Mouse (Mus musculus) adrenal gland (tissue): Measurements from ENCODE around the gene Cabp1.

Experiments used
- intact Hi-C: fragments of 180-260 bp; cut with DNase I; formaldehyde crosslinking; loops from one replicate; pipeline ENCODE4 v1.15.1; 2025

The Cabp1 gene

DNA sequence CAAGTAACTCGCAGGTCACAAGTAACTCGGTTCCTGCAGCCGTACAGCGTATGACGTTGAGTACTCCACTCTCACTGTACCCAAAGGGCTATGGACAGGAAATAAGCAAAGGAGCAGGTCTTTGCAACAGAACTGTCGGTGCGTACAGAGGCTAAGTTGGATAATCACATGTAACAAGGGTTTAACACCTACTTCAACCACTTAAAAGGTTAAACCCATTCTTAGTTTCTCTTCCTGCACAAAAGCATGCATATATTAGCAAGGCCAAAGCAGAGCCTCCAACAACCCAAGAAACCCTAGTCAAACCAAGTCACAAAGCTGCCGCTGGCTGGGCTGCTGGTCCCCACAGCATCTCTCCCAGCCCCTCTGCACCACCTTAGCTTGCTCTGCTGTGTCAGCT lies 61.7 kb downstream of the Cabp1 start:
- intact Hi-C loops, result no loop called here

DNA sequence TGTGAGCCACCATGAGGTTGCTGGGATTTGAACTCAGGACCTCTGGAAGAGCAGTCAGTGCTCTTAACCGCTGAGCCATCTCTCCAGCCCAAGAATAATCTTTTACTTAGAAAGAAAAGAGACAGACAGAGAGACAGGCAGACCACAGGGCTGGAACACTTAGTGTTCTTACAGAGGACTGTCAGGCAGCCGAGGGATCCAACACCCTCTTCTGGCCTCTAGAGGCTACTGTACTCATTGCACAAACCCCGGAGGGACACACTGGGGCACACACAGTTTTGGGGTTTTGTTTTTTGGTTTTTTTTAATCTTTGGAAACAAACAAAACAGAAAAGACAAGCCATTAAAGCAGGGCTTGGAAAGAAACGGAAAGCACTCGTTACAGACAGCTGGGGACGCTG lies 64.9 kb downstream of the Cabp1 start:
- intact Hi-C loops, result loop anchor here (5.0 kb wide), 2 partner anchors 33 to 103 kb away; no protein-coding TSS in a partner anchor

DNA sequence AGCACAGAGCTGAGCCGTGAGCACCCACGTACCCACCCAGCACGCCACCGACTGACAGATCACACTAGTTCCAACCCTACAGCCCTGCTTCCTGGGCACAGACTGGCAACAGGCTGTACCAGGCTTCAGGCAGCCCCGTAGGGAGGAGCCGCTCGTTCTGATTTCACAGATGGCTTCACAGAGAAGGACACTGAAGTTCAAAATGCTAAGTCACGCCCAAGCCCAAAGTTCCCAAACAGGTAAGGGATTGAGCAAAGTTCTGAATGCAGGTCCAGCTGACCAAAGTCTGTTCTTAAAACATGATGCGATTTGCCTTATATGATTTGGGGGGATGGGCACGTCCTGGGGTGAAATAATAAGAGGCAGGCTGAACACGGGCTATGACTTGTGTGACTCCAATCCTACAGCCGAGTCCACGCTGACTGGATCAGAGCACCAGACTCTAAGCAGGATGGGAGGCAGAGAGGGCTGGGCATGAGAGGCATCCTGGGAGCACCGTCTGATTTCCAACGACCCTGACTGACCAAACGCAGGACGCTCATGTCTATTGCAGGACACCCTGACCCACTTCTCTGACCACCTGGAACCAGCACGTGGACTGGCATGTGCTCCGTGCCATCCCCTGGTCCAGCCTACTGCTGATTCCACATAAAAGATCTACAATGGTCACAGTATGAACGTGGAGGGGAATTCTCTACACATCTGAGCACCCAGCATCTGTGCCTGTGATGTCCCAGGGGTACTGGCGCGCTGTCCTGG lies 66.6 kb downstream of the Cabp1 start:
- intact Hi-C loops, result loop anchor here (5.0 kb wide), 2 partner anchors 35 to 105 kb away; no protein-coding TSS in a partner anchor

DNA sequence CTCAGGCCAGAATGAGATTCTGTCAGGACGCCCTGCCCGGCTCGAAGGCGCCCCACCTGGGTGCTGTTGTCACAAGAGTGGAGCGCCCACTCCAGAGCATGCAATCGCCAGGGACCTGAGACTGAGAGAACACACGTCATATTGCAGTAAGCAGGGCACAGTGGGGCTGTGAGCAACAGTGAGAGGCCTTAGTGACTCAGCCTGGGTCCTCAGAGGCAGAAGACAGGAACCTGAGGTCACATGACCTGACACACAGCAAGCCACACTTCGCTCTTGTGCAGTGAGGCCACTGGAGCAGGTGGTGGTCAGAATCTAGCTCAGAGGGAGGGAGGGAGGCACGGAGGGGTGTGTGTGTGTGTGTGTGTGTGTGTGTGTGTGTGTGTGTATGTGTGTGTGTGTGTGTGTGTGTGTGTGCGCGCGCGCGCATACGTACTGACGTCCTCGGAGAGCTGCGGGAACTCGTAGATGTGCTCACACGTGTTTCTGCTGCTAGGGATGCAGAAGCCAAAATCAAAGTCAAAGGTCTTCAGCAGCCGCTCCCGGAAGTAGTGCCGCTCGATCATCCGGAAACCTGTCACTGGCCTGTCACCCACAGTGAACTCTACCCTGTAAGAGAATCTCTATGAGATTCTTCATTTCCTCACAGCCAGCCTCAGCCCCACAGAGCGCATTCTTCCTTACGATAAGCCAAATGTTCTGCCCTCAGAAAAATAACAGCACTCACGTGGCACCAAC lies 67.4 kb downstream of the Cabp1 start:
- intact Hi-C loops, result loop anchor here (5.0 kb wide), 2 partner anchors 36 to 106 kb away; no protein-coding TSS in a partner anchor

DNA sequence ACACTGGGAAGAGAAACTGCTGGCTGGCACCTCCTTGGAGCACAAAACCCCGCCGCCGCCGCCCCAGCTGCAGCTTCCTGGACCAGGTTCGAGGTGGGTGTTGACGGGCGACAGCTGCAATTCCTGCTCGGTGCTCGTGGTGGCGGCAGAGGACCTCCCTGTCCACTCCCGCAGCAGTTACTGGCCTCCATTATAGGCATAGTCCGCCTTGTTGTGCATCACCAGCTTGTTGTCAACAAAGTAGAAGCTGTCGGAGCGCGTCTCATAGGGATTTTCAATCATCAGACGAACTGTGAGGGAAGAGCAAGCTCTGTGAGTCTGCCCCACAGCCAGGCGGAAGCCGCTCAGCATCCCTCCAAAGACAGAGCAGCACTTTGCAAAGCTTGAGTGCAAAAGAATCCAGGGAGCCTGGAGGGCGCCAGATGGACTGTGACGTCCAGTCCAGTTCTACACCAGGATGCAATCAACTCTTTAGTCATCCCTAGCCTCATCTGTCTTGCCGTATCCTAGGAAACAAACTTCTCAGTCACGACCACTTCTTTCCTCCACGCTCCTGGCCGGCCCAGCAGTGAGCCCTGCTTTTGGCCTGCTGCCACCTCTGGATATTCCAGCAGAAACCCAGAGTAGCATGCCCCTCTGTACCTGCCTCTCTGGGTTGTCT lies 68.8 kb downstream of the Cabp1 start:
- intact Hi-C loops, result loop anchor here (5.0 kb wide), 2 partner anchors 37 to 107 kb away; no protein-coding TSS in a partner anchor

DNA sequence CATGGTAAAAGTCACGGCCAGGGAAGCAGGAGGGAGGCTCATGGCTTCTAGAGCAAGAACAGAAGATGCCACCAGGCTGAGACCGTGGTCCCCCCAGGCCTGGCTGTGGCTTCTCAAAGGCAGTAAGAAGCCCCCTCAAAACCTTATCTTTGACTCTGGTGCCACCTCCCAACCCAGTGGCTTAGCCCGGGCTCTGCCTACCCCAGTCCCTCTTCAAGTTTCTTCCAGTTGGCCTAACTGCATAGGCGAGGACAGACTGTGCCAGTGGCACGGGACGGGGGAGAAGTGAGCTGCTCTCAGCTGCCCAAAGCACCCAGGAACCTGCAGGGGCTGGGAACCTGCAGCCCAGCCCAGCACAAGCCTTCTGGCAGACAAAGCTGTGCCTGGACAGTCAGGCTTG lies 69.5 kb downstream of the Cabp1 start:
- intact Hi-C loops, result loop anchor here (5.0 kb wide), 2 partner anchors 38 to 108 kb away; no protein-coding TSS in a partner anchor

DNA sequence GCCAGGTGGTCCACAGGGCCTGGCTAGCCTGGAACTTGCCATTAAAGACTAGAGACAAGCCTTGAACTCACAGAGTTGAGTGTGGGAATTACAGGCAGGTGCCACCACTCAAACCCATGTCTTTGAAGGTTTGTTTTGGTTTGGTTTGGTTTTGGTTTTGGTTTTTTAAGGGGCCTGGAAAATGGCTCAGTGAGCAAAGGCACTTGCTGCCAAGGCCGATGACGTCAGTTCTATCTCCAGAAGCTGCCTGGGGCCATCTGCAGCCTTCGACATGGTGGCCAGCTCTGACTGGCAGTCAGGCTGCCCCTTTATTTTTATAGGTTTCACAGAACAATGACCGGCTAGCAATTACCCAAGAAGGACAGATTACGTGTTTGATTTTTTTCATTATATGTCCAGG lies 73.2 kb downstream of the Cabp1 start:
- intact Hi-C loops, result no loop called here

DNA sequence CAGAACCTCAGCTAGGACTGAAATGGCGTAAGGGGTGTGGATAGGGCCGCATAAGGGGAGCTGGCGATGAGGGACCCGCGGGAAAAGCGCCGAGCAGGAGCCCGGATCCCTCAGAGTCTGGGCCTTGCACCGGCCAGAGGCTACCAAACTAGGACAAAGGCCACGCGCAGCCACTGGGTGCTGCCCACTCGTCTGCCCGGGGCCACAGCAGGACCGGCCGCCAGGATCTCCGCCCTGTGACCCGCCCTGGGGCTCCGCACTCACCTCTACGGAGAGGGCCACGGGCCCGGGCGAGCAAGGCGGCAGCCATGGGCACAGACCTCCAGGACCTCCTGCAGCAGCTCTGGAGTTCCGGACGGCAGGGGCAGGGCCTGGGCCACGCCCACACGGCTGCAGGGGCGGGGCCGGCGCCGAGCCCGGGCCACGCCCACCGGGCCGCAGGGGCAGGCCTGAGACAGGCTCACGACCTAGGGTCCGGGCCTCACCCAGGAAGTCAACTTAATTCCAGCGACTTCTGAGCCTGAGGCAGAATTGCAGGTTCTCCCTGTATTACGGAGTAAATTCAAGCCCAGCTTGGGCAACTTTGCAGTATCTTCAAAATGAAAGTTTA lies 75.1 kb downstream of the Cabp1 start, which contains the start of gene Acads:
Acads (minus strand) TSS at position 386 of the 610 bp plus-strand sequence.
- intact Hi-C loops, result no loop called here
